Mouse (Mus musculus): ENCODE results near the gene Smim24.

- no peak for TF ChIP-seq CTCF (IDR thresholded peaks at IDR 0.05; ENCODE audit: low read depth)
- TF ChIP-seq EP300 (IDR thresholded peaks at IDR 0.05; ENCODE audit: low read depth) = no peak
Measured at GRCm38 (mm10) chr10:81406504-81407440, 13.9 kb downstream of the Smim24 start.

Measured in heart, postnatal 0 days (tissue).